Mouse (Mus musculus) midbrain, embryonic 14.5 days (tissue): ENCODE results near the gene Olfr67. TPM values are rescaled to one million over a fixed set of nuclear protein-coding genes. Genes with fewer than 3 reads are reported as not detected.
"Not testable (repeated sequence)": the region's sequence is repeated elsewhere in the genome, so short reads cannot be mapped to it uniquely, and the experiment has no call there.

Experiments
- ATAC-seq: fragments of 200-750 bp; cut with Nextera tagmentation; 2 replicates; pipeline ENCODE4 v1.8.0; 2017; ENCODE audit warnings: moderate number of reproducible peaks, moderate library complexity; ENCODE audit not compliant: low FRiP score, low TSS enrichment
- DNase-seq: peaks from one replicate; pipeline ENCODE4 v3.0.0-alpha.2; 2015
- H3K27ac ChIP-seq: fragments of 300-500 bp; sonication (generic); replicated peaks from 2 replicates; pipeline ENCODE4 v1.5.1; 2014; ENCODE audit warnings: mild to moderate bottlenecking, low read depth, low read length, moderate library complexity
- H3K27me3 ChIP-seq: fragments of 300-500 bp; sonication (generic); 2 replicates; pipeline ENCODE4 v1.6.1; 2014; ENCODE audit warnings: low read length, control low read depth, mixed read lengths; ENCODE audit not compliant: control insufficient read depth, insufficient read depth
- H3K36me3 ChIP-seq: fragments of 300-500 bp; sonication (generic); 2 replicates; pipeline ENCODE4 v1.6.1; 2014; ENCODE audit warnings: low read length, control low read depth; ENCODE audit not compliant: control insufficient read depth, insufficient read depth
- H3K4me1 ChIP-seq: fragments of 300-500 bp; sonication (generic); 2 replicates; pipeline ENCODE4 v1.6.1; 2014; ENCODE audit warnings: mild to moderate bottlenecking, antibody characterized with exemption, low read length, control low read depth; ENCODE audit not compliant: control insufficient read depth, insufficient read depth
- H3K4me2 ChIP-seq: fragments of 300-500 bp; sonication (generic); 2 replicates; pipeline ENCODE4 v1.6.1; 2014; ENCODE audit warnings: mild to moderate bottlenecking, low read length, moderate library complexity
- H3K4me3 ChIP-seq: fragments of 300-500 bp; sonication (generic); replicated peaks from 2 replicates; pipeline ENCODE4 v1.5.1; 2014; ENCODE audit warnings: low read depth, low read length
- H3K9ac ChIP-seq: fragments of 300-500 bp; sonication (generic); replicated peaks from 2 replicates; pipeline ENCODE4 v1.6.1; 2014; ENCODE audit warnings: mild to moderate bottlenecking, low read length, moderate library complexity
- H3K9me3 ChIP-seq: fragments of 300-500 bp; sonication (generic); 2 replicates; pipeline ENCODE4 v1.6.1; 2016; ENCODE audit warnings: low read length, control low read depth, mixed read lengths; ENCODE audit not compliant: control insufficient read depth
- WGBS: fragments of 180-500 bp; shearing (Covaris S2); extraction: QIAGEN DNeasy Blood & Tissue Kit; methylation state at CpG from one replicate; pipeline ENCODE4 v1.1.7; 2014; 5-methylcytosine and 5-hydroxymethylcytosine counted together
- polyA plus RNA-seq: library from polyadenylated mRNA; unstranded; fragments of >200 nt; fragmentation: Nextera tagmentation; extraction: Ambion mirVana; gene quantifications from 2 replicates; pipeline ENCODE4 v1.2.1, GENCODE M21; 2014

Gene Olfr67
- polyA plus RNA-seq, 1 experiment from 2014 or later: not detected

DNA sequence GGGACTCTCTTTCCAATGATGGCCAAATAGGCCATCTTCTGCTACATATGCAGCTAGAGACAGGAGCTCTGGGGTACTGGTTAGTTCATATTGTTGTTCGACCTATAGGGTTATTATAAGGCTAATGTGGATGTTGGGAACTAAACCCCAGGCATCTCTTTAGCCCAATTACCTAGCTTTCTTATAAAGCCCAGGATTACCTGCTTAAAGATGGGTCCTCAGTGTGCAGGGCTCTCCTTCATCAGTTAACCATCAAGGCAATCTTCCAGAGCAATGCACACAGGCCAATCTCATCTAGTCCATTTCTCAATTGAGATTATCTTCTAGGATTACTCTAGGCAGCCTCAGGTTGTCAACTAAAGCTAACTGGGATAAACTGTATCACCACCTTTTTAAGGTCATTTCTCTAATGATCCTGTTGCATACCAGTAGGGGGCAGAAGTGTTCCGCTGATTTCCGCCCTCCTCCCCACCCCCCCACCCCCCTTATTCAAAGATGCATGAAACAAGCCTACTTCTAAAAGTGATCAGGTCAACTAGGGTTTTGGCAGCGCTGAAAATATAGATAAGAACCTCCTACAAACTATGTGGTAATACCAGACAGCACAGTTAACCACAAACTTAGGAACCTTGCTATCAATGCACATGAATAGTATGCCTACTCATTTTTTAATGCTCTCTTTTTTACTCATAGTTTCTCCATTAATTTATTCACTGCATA lies 1.2 kb upstream of the Olfr67 start:
- no peak overlapping the region for H3K4me3 ChIP-seq
- ATAC-seq (no peak), DNase-seq (no peak)
- H3K9ac ChIP-seq: no peak overlapping the region
- 29% methylated on average over 4 of the region's 4 CpGs for WGBS
- H3K9me3 ChIP-seq: no peaks in the 10 kb centered on the region
- H3K27me3 ChIP-seq: no peaks in the 10 kb centered on the region
- H3K27ac ChIP-seq: no peak overlapping the region
- no peaks in the 10 kb centered on the region for H3K36me3 ChIP-seq
- no peaks in the 10 kb centered on the region for H3K4me1 ChIP-seq
- no peak overlapping the region for H3K4me2 ChIP-seq

DNA sequence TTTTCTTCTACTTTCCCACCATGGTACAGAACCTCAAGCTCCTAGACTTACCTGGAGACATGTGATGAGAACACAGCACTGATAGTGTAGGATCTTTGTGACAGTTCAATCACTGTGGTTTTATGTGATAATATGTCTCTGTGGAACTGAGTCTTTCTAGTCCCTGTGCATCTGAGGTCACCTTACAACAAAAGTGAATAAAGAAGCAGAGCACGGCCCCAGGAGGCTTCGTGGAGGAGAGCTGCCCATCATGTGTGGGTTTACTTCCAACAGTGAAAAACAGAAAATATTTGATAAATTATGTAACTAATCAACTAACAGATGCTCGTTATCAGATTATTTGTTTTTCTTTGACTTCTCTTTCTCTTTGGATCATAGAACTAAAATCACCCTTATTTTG lies 12.0 kb downstream of the Olfr67 start, which contains the start of gene Olfr68:
Gene Olfr68, minus strand, starts transcription at position 101 of the 400 bp plus-strand sequence.
- Histone ChIP-seq H3K27me3 (no peaks in the 10 kb centered on the region), H3K4me2 (no peak within 1 kb of the TSS), H3K36me3 (no peaks in the 10 kb centered on the region), H3K4me1 (no peaks in the 10 kb centered on the region), H3K4me3 (no peak within 1 kb of the TSS), H3K27ac (no peak within 1 kb of the TSS), H3K9ac (no peak within 1 kb of the TSS), H3K9me3 (no peaks in the 10 kb centered on the region)
- WGBS: 83% methylated on average over 3 of the region's 3 CpGs
- ATAC-seq: no peak
- DNase-seq: no peak

DNA sequence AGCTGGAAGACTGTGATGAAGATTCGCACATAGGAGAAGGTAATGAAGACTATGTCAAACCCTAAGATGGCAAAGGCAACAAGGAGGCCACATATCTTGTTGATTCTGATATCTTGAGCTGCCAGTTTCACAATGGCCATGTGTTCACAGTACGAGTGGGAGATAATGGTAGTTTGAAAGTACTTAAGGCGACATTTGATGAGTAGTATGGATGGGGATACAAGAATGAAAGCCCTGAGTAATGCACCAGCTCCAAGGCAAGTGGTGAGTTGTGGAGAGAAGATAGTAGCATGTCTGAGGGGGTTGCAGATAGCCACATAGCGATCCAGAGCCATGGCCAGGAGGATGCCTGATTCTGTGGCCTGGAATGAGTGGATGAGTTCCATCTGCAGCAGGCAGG lies 14.0 kb downstream of the Olfr67 start:
- ATAC-seq, H3K9me3 ChIP-seq, H3K4me3 ChIP-seq, DNase-seq, H3K27ac ChIP-seq, H3K4me2 ChIP-seq, H3K36me3 ChIP-seq, H3K27me3 ChIP-seq, H3K9ac ChIP-seq, H3K4me1 ChIP-seq: not testable (repeated sequence)
- WGBS: 84% methylated on average over 4 of the region's 4 CpGs

DNA sequence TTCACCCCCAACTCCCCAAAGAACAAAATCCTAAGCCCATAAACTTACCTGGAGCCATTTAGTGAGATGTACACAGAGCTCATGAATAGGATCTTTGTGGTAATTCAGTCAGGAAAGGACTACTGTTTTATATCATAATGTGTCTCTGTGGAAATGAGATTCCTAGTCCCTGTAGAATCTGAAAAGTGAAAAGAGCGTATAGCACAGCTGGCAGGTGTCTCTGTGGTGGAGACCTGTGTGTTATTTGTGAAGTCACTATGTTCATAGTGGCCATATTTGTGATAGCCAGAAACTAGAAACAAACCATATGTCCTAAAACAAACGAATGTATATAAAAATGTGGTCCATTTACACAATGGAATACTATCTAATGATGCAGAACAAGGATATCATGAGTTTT lies 20.1 kb downstream of the Olfr67 start, which contains the start of gene Olfr69:
Gene Olfr69, minus strand, starts transcription at position 101 of the 400 bp plus-strand sequence.
- Histone ChIP-seq H3K4me1 (no peaks in the 10 kb centered on the region), H3K36me3 (no peaks in the 10 kb centered on the region), H3K27ac (no peak within 1 kb of the TSS), H3K9ac (no peak within 1 kb of the TSS), H3K9me3 (no peaks in the 10 kb centered on the region), H3K4me2 (no peak within 1 kb of the TSS), H3K4me3 (no peak within 1 kb of the TSS), H3K27me3 (no peaks in the 10 kb centered on the region)
- DNase-seq (no peak), ATAC-seq (no peak)
- WGBS: 78% methylated on average over 2 of the region's 2 CpGs

DNA sequence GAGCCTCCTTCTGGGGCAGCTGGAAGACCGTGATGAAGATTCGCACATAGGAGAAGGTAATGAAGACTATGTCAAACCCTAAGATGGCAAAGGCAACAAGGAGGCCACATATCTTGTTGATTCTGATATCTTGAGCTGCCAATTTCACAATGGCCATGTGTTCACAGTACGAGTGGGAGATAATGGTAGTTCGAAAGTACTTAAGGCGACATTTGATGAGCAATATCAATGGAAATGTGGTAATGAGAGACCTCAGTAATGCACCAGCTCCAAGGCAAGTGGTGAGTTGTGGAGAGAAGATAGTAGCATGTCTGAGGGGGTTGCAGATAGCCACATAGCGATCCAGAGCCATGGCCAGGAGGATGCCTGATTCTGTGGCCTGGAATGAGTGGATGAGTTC lies 23.9 kb downstream of the Olfr67 start:
- DNase-seq, H3K9me3 ChIP-seq, H3K4me2 ChIP-seq, H3K36me3 ChIP-seq, H3K27me3 ChIP-seq, H3K9ac ChIP-seq, H3K4me3 ChIP-seq, H3K4me1 ChIP-seq, ATAC-seq, H3K27ac ChIP-seq: not testable (repeated sequence)
- 90% methylated on average over 5 of the region's 6 CpGs for WGBS

DNA sequence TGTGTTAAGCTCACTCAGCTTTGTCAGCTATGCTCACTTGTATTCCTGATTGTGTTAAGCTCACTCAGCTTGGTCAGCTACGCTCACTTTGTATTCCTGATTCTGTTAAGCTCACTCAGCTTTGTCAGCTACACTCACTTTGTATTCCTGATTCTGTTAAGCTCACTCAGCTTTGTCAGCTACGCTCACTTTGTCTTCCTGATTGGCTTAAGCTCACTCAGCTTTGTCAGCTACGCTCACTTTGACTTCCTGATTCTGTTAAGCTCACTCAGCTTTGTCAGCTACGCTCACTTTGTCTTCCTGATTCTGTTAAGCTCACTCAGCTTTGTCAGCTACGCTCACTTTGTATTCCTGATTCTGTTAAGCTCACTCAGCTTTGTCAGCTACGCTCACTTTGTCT lies 29.4 kb downstream of the Olfr67 start:
- not testable (repeated sequence) for H3K4me3 ChIP-seq, H3K9ac ChIP-seq, H3K36me3 ChIP-seq, DNase-seq, H3K27ac ChIP-seq, H3K27me3 ChIP-seq, H3K9me3 ChIP-seq, H3K4me1 ChIP-seq, ATAC-seq, H3K4me2 ChIP-seq
- WGBS: 89% methylated on average over 6 of the region's 6 CpGs

DNA sequence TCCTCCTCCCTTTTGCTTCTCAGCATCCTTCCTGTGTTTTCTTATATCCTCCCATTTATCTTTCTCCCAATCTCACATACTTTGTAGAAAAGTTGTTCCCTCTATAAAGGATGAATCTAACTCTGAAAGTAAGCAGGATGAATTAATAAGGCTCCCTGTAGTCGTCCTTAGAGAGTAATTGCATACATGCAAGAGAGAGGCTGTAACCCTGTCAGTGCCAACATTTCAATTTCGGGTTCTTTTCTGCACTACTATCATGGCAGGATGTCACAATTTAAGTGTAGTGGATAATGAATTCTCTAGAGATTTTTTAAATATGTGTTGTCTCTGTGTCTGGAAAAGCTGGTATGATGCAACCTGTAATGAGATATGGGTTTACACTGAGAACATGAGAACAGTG lies 34.4 kb downstream of the Olfr67 start, which contains the start of gene Olfr630:
Gene Olfr630, minus strand, starts transcription at position 101 of the 400 bp plus-strand sequence.
- no peak within 1 kb of the TSS for H3K4me3 ChIP-seq
- WGBS: 49% methylated on average over 2 of the region's 2 CpGs
- no peak within 1 kb of the TSS for H3K27ac ChIP-seq
- ATAC-seq (no peak), DNase-seq (no peak)
- no peak within 1 kb of the TSS for H3K4me2 ChIP-seq
- no peaks in the 10 kb centered on the region for H3K27me3 ChIP-seq
- no peaks in the 10 kb centered on the region for H3K4me1 ChIP-seq
- no peak within 1 kb of the TSS for H3K9ac ChIP-seq
- no peaks in the 10 kb centered on the region for H3K36me3 ChIP-seq
- H3K9me3 ChIP-seq: no peaks in the 10 kb centered on the region

DNA sequence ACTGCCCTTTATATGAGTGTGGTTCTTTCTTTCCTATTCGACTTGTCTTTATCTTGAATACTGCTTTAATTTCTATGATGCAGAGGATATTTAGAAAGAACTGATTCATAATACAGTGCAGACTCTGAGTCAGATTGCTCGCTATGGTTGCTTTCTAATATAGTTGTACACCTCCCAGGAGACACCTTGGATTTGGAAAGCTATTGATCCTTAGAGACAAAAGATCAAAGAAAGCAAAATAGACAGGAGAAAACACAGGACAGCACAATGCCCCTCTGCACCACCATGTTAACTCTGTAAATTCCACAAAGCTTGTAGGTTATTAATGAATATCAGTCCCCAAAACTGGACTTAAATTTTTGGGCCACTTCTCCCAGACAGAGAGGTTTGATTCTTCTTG lies 46.8 kb downstream of the Olfr67 start, which contains the start of gene Olfr629:
Gene Olfr629, minus strand, starts transcription at position 101 of the 400 bp plus-strand sequence.
- WGBS: 70% methylated on average over 2 of the region's 2 CpGs
- H3K4me2 ChIP-seq: no peak within 1 kb of the TSS
- no peak within 1 kb of the TSS for H3K27ac ChIP-seq
- no peaks in the 10 kb centered on the region for H3K4me1 ChIP-seq
- no peaks in the 10 kb centered on the region for H3K36me3 ChIP-seq
- no peak within 1 kb of the TSS for H3K4me3 ChIP-seq
- no peak for DNase-seq
- no peak within 1 kb of the TSS for H3K9ac ChIP-seq
- no peaks in the 10 kb centered on the region for H3K9me3 ChIP-seq
- no peaks in the 10 kb centered on the region for H3K27me3 ChIP-seq
- ATAC-seq: no peak
